Mouse (Mus musculus): ENCODE results near the gene Nolc1. TPM values are rescaled to one million over a fixed set of nuclear protein-coding genes. Genes with fewer than 3 reads are reported as not detected.

Gene Nolc1
- total and polyA plus RNA-seq, 2 experiments: 3.4 to 7.3 TPM

DNA sequence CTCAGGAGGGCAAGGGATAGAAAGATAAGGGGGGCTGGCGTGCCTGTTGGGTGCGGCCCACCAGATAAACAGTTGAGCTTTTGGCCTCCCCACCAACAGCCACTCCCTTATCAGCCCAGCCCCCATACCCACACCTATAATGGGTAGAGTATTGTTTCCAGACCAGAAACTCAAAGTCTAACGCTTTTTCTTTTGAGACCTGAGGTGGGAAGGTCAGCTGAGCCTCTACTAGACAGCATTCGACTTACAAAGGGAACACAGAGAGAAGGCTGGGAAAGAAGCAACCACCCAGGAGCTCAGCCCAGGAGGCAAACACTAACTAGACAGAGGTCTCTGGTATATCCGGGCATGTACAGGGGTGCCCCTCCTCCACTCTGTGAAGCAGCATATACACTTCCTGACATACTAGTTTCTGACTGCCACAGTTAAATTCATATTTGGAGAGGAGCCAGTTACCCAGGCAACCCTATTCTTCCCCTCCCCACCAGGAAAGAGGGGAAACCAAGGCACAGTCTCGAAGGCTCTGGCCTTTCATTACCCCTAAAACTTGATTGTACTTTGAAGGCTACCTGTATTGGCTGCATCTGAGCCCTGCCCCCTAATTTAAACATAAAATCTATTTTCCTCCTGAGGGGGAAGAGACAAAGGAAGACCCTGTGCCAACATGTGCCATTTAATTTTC is 38.3 kb upstream of the Nolc1 start:
- H3K4me1 ChIP-seq (ENCODE audit: control insufficient read depth, insufficient read depth, low read length): peaks cover 12% of the 10 kb centered on the region
- H3K79me2 ChIP-seq (ENCODE audit: control insufficient read depth, insufficient read depth, low read length): peaks cover 13% of the 10 kb centered on the region; the same call in 1 of the 2 replicates
- 60% methylated on average over 6 of the region's 6 CpGs for WGBS
- H3K4me3 ChIP-seq (ENCODE audit: insufficient read depth, low read depth, low read length): no peak overlapping the region
- no peak for TF ChIP-seq CTCF (IDR thresholded peaks at IDR 0.05; ENCODE audit: low read depth, low read length)
- TF ChIP-seq POLR2A (IDR thresholded peaks at IDR 0.05; ENCODE audit: extremely low read depth, insufficient read depth, low read length): no peak
- H3K27ac ChIP-seq (replicated peaks; ENCODE audit: insufficient read depth, low read depth, low read length): no peak overlapping the region
- H3K9ac ChIP-seq (ENCODE audit: low read depth, low read length): no peak overlapping the region
- peaks cover 17% of the 10 kb centered on the region for H3K36me3 ChIP-seq (ENCODE audit: control insufficient read depth, insufficient read depth, low read length)
- H3K27me3 ChIP-seq (ENCODE audit: control insufficient read depth, insufficient read depth, low read length): no peaks in the 10 kb centered on the region
- no peak for DNase-seq (ENCODE audit: extremely low read depth, low read depth, low spot score)

GRCm38 (mm10) chr19:46037925-46038850 is 37.5 kb upstream of the Nolc1 start:
- no peak for TF ChIP-seq CTCF (IDR thresholded peaks at IDR 0.05; ENCODE audit: low read depth, low read length)
- no peak for TF ChIP-seq POLR2A (IDR thresholded peaks at IDR 0.05; ENCODE audit: extremely low read depth, insufficient read depth, low read length)
- no peak for DNase-seq (ENCODE audit: extremely low read depth, low read depth, low spot score)
- 57% methylated on average over 13 of the region's 13 CpGs for WGBS
- H3K4me1 ChIP-seq (ENCODE audit: control insufficient read depth, insufficient read depth, low read length): peaks cover 19% of the 10 kb centered on the region
- H3K36me3 ChIP-seq (ENCODE audit: control insufficient read depth, insufficient read depth, low read length): peaks cover 17% of the 10 kb centered on the region
- peaks cover 15% of the 10 kb centered on the region; the same call in 1 of the 2 replicates for H3K79me2 ChIP-seq (ENCODE audit: control insufficient read depth, insufficient read depth, low read length)
- H3K4me3 ChIP-seq (ENCODE audit: insufficient read depth, low read depth, low read length): 0 out of 2 replicates have a peak overlapping the region, but pooled peaks have one; percentile 69
- H3K9ac ChIP-seq (ENCODE audit: low read depth, low read length): peak overlapping the region; percentile 65
- H3K27me3 ChIP-seq (ENCODE audit: control insufficient read depth, insufficient read depth, low read length): no peaks in the 10 kb centered on the region
- H3K27ac ChIP-seq (replicated peaks; ENCODE audit: insufficient read depth, low read depth, low read length): no peak overlapping the region

DNA sequence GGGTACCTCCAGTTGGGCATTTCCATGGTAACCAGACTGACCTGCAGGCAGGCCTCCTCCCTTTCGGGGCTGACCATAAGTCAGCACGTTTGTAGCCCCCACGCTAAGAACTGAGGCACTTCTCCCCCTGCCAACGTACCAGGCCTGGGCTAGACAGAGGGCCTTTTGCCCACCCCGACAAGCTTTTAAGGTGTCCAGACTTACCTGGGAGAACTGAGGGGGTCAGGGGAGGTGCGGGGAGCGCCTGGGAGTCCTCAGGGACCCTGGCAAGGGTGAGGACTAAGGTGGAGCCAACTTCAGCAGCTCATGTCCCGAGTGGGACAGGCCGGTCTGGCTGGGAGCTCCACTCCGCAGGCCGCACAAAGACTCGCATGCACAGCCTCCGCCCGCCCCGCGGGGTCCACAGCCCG is 36.8 kb upstream of the Nolc1 start:
- TF ChIP-seq POLR2A (IDR thresholded peaks at IDR 0.05; ENCODE audit: extremely low read depth, insufficient read depth, low read length) (no peak), CTCF (IDR thresholded peaks at IDR 0.05; ENCODE audit: low read depth, low read length) (no peak)
- DNase-seq (ENCODE audit: extremely low read depth, low read depth, low spot score): no peak
- Histone ChIP-seq H3K27me3 (ENCODE audit: control insufficient read depth, insufficient read depth, low read length) (no peaks in the 10 kb centered on the region), H3K36me3 (ENCODE audit: control insufficient read depth, insufficient read depth, low read length) (peaks cover 13% of the 10 kb centered on the region), H3K27ac (replicated peaks; ENCODE audit: insufficient read depth, low read depth, low read length) (no peak overlapping the region), H3K4me3 (ENCODE audit: insufficient read depth, low read depth, low read length) (peak overlapping the region; percentile 69), H3K9ac (ENCODE audit: low read depth, low read length) (peak overlapping the region; percentile 65), H3K79me2 (ENCODE audit: control insufficient read depth, insufficient read depth, low read length) (peaks cover 16% of the 10 kb centered on the region; the same call in 1 of the 2 replicates), H3K4me1 (ENCODE audit: control insufficient read depth, insufficient read depth, low read length) (peaks cover 22% of the 10 kb centered on the region)
- 10% methylated on average over 17 of the region's 17 CpGs for WGBS

- Histone ChIP-seq H3K4me3 (ENCODE audit: insufficient read depth, low read depth, low read length) (peak overlapping the region; percentile 69), H3K4me1 (ENCODE audit: control insufficient read depth, insufficient read depth, low read length) (peaks cover 22% of the 10 kb centered on the region), H3K27me3 (ENCODE audit: control insufficient read depth, insufficient read depth, low read length) (no peaks in the 10 kb centered on the region), H3K9ac (ENCODE audit: low read depth, low read length) (peak overlapping the region; percentile 78), H3K79me2 (ENCODE audit: control insufficient read depth, insufficient read depth, low read length) (peaks cover 20% of the 10 kb centered on the region; the same call in 1 of the 2 replicates), H3K36me3 (ENCODE audit: control insufficient read depth, insufficient read depth, low read length) (peaks cover 9% of the 10 kb centered on the region), H3K27ac (replicated peaks; ENCODE audit: insufficient read depth, low read depth, low read length) (peak overlapping the region; percentile 68)
- TF ChIP-seq POLR2A (IDR thresholded peaks at IDR 0.05; ENCODE audit: extremely low read depth, insufficient read depth, low read length): peak; percentile 52; the same call in 1 of the 2 replicates
- TF ChIP-seq CTCF (IDR thresholded peaks at IDR 0.05; ENCODE audit: low read depth, low read length): no peak
- 2% methylated on average over 26 of the region's 30 CpGs for WGBS
- DNase-seq (ENCODE audit: extremely low read depth, low read depth, low spot score): peak; percentile 61
Observed at GRCm38 (mm10) chr19:46039478-46039877, 36.2 kb upstream of the Nolc1 start.

GRCm38 (mm10) chr19:46040149-46040902 is 35.3 kb upstream of the Nolc1 start:
- WGBS: 63% methylated on average over 14 of the region's 14 CpGs
- Histone ChIP-seq H3K9ac (ENCODE audit: low read depth, low read length) (peak overlapping the region; percentile 11; the same call in 1 of the 2 replicates), H3K36me3 (ENCODE audit: control insufficient read depth, insufficient read depth, low read length) (peaks cover 5% of the 10 kb centered on the region; the same call in 1 of the 2 replicates), H3K27ac (replicated peaks; ENCODE audit: insufficient read depth, low read depth, low read length) (peak overlapping the region; percentile 68), H3K27me3 (ENCODE audit: control insufficient read depth, insufficient read depth, low read length) (no peaks in the 10 kb centered on the region), H3K4me3 (ENCODE audit: insufficient read depth, low read depth, low read length) (no peak overlapping the region), H3K4me1 (ENCODE audit: control insufficient read depth, insufficient read depth, low read length) (peaks cover 22% of the 10 kb centered on the region), H3K79me2 (ENCODE audit: control insufficient read depth, insufficient read depth, low read length) (peaks cover 22% of the 10 kb centered on the region; the same call in 1 of the 2 replicates)
- no peak for DNase-seq (ENCODE audit: extremely low read depth, low read depth, low spot score)
- TF ChIP-seq POLR2A (IDR thresholded peaks at IDR 0.05; ENCODE audit: extremely low read depth, insufficient read depth, low read length) (no peak), CTCF (IDR thresholded peaks at IDR 0.05; ENCODE audit: low read depth, low read length) (no peak)
